Mouse (Mus musculus): ENCODE data around the gene Ints11.

DNA sequence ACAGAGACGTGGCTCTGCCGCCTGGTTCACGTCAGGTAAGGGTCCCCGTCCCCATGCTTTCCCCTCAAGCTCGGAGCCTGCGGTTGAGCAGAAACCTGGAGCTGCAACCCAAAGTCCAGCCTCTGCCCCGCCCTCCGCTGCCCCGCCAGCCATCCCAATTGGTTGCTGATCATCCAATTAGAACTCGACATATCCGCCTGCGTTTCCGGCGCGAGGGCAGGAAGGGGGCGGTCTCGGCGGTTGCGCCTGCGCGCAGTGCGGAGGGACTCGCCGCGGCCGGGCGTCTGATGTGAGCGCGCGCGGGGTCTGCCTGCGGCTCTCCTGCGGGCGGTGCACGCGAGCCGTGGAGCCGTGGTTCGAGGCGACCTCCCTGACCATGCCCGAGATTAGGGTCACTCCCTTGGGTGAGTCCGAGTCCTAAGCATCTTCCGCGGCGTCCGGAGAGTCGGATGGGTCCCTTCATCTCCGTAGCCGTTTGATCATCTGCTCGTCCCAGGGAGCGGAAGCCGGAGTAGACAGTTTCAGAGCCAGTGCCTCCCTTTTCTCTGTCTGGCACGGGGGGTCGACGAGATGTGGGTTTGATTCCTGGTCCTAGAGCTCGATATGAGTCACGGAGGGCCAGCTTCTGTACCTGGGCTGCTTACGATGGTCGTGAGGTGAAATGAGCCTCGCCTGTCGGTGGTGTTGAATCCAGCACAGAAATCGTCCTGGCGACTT is at the start of gene Ints11, which contains the start of gene Cptp:
- TF ChIP-seq POLR2A (IDR thresholded peaks at IDR 0.05; ENCODE audit: borderline replicate concordance, control insufficient read depth, low read depth, low read length) (peak; percentile 70; the same call in 1 of the 2 replicates), CTCF (IDR thresholded peaks at IDR 0.05; ENCODE audit: control insufficient read depth, insufficient read depth, low read length) (peak; percentile 1; the same call in 1 of the 2 replicates)
